Mouse (Mus musculus) megakaryocyte, embryonic 14.5 days (primary cell): ENCODE results near the gene Hnrnpul1. TPM values are rescaled to one million over a fixed set of nuclear protein-coding genes. Genes with fewer than 3 reads are reported as not detected.

Experiments
- H3K27me3 ChIP-seq: replicated peaks from 2 replicates; pipeline ENCODE3; 2012; ENCODE audit warnings: inconsistent platforms
- H3K36me3 ChIP-seq: replicated peaks from 2 replicates; pipeline ENCODE3; 2012; ENCODE audit warnings: low read length, inconsistent platforms, mixed read lengths
- H3K4me1 ChIP-seq: 2 replicates; pipeline ENCODE4 v1.6.1; 2012; ENCODE audit warnings: inconsistent platforms
- H3K4me3 ChIP-seq: replicated peaks from 2 replicates; pipeline ENCODE3; 2012; ENCODE audit warnings: moderate library complexity, mild to moderate bottlenecking, inconsistent platforms
- H3K9me3 ChIP-seq: 2 replicates; pipeline ENCODE4 v1.6.1; 2012; ENCODE audit warnings: inconsistent platforms
- FLI1 ChIP-seq: IDR thresholded peaks from 2 replicates; pipeline ENCODE4 v1.6.1; 2012; ENCODE audit warnings: low read length, inconsistent platforms, mixed read lengths
- GATA1 ChIP-seq: IDR thresholded peaks from 3 replicates; pipeline ENCODE4 v1.6.1; 2012; ENCODE audit warnings: mixed read lengths, low read length, inconsistent platforms, borderline replicate concordance
- polyA plus RNA-seq: library from polyadenylated mRNA; stranded (reverse); fragments of >175 nt; gene quantifications from 2 replicates; pipeline ENCODE4 v1.2.3, GENCODE M21; 2012; ENCODE audit warnings: low replicate concordance; ENCODE audit not compliant: insufficient read depth

Gene Hnrnpul1
- polyA plus RNA-seq, 1 experiment = 168 TPM

GRCm38 (mm10) chr7:25753643-25754438 is 716 bp downstream of the Hnrnpul1 start:
- peaks cover 52% of the 10 kb centered on the region for H3K4me1 ChIP-seq
- no peaks in the 10 kb centered on the region for H3K9me3 ChIP-seq
- no peak for TF ChIP-seq GATA1
- TF ChIP-seq FLI1 = no peak
- peak overlapping the region; percentile 93 for H3K4me3 ChIP-seq
- peaks cover 7% of the 10 kb centered on the region for H3K27me3 ChIP-seq
- peaks cover 40% of the 10 kb centered on the region for H3K36me3 ChIP-seq

DNA sequence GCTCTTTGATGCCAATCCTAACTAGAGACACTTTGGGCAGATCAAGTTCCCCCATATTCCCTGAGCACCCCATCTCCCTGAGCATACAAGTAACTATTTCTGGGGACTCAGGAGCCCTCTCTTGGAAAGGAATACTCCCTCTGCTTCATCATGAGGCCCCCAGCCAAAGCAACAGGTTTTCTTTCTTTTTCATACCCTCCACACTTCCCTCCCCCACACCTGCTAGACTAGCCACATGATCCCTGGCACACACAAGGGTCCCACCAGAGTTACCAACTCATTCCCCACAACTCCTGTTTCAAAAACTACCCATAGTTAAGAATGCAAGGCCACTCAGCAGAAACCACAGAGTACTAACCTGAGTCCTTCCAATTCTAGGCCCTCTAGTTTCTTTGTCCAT is 1.5 kb downstream of the Hnrnpul1 start:
- peaks cover 3% of the 10 kb centered on the region for H3K27me3 ChIP-seq
- H3K9me3 ChIP-seq = no peaks in the 10 kb centered on the region
- H3K36me3 ChIP-seq = peaks cover 48% of the 10 kb centered on the region
- TF ChIP-seq GATA1 = no peak
- TF ChIP-seq FLI1 = no peak
- H3K4me1 ChIP-seq = peaks cover 59% of the 10 kb centered on the region
- H3K4me3 ChIP-seq = peak overlapping the region; percentile 93

DNA sequence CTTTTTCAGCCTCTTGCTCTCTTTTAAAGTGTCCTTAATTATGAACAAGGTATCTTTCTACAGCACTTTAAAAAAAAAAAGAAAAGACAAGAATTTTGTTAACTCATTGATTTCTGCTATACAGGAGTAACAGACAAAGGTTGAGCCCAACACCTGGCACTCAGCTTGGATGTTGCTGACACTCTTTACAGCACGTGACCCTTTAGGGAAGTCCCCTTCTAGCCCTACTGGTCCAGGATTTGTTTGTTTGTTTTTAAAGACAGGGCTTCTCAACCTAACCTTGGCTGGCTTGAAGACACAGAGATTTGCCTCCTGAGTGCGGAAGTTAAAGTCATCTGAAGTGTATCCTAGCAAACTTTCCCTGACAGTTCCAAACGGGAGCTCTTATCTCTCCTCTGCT is 7.7 kb downstream of the Hnrnpul1 start:
- no peaks in the 10 kb centered on the region for H3K27me3 ChIP-seq
- peaks cover 54% of the 10 kb centered on the region for H3K4me1 ChIP-seq

GRCm38 (mm10) chr7:25738277-25738676 is 16.3 kb downstream of the Hnrnpul1 start:
- Histone ChIP-seq H3K36me3 (peaks cover 98% of the 10 kb centered on the region), H3K4me1 (peaks cover 79% of the 10 kb centered on the region), H3K4me3 (peak overlapping the region; percentile 38), H3K9me3 (no peaks in the 10 kb centered on the region), H3K27me3 (no peaks in the 10 kb centered on the region)
- TF ChIP-seq FLI1 (no peak), GATA1 (no peak)

More for the DNA sequence above, 7.7 kb downstream of the Hnrnpul1 start:
- H3K4me3 ChIP-seq = no peak overlapping the region
- TF ChIP-seq GATA1 (no peak), FLI1 (no peak)
- H3K36me3 ChIP-seq = peaks cover 100% of the 10 kb centered on the region
- H3K9me3 ChIP-seq = no peaks in the 10 kb centered on the region

DNA sequence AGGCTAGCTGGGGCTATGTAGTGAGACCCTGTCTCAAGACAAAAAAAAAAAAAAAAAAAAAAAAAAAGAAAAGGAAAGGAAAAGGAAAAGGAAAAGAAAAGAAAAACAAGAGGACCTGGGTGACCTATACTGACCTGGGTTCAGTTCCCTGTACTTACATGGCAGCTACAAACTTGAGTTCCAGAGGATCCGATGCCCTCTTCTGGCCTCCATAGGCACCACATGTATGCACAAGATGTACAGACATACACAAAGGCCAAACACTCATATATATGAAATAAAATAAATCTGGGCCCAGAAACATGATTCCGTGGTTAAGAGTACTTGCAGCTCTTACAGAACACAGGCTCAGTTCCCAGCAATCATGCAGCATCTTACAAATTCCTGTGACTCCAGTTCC is 17.6 kb downstream of the Hnrnpul1 start:
- H3K9me3 ChIP-seq = no peaks in the 10 kb centered on the region
- H3K36me3 ChIP-seq = peaks cover 98% of the 10 kb centered on the region
- peaks cover 86% of the 10 kb centered on the region for H3K4me1 ChIP-seq
- H3K4me3 ChIP-seq = no peak overlapping the region
- TF ChIP-seq GATA1 (no peak), FLI1 (no peak)
- no peaks in the 10 kb centered on the region for H3K27me3 ChIP-seq

- TF ChIP-seq GATA1 = no peak
- H3K4me1 ChIP-seq = peaks cover 94% of the 10 kb centered on the region
- no peak overlapping the region for H3K4me3 ChIP-seq
Measured at GRCm38 (mm10) chr7:25734991-25735390, 19.6 kb downstream of the Hnrnpul1 start.

GRCm38 (mm10) chr7:25731294-25732055 is 23.1 kb downstream of the Hnrnpul1 start:
- Histone ChIP-seq H3K4me1 (peaks cover 91% of the 10 kb centered on the region), H3K27me3 (no peaks in the 10 kb centered on the region), H3K36me3 (peaks cover 96% of the 10 kb centered on the region), H3K9me3 (no peaks in the 10 kb centered on the region), H3K4me3 (peak overlapping the region; percentile 50)
- TF ChIP-seq FLI1 (no peak), GATA1 (no peak)

More at GRCm38 (mm10) chr7:25734991-25735390, 19.6 kb downstream of the Hnrnpul1 start:
- Histone ChIP-seq H3K36me3 (peaks cover 96% of the 10 kb centered on the region), H3K9me3 (no peaks in the 10 kb centered on the region), H3K27me3 (no peaks in the 10 kb centered on the region)

GRCm38 (mm10) chr7:25729862-25730261 is 24.7 kb downstream of the Hnrnpul1 start:
- peaks cover 96% of the 10 kb centered on the region for H3K36me3 ChIP-seq
- TF ChIP-seq GATA1 (no peak), FLI1 (no peak)
- no peaks in the 10 kb centered on the region for H3K9me3 ChIP-seq
- no peaks in the 10 kb centered on the region for H3K27me3 ChIP-seq
- H3K4me1 ChIP-seq = peaks cover 92% of the 10 kb centered on the region
- peak overlapping the region; percentile 53 for H3K4me3 ChIP-seq

GRCm38 (mm10) chr7:25729396-25729795 is 25.2 kb downstream of the Hnrnpul1 start:
- Histone ChIP-seq H3K36me3 (peaks cover 96% of the 10 kb centered on the region), H3K4me1 (peaks cover 92% of the 10 kb centered on the region), H3K4me3 (peak overlapping the region; percentile 53), H3K9me3 (no peaks in the 10 kb centered on the region), H3K27me3 (no peaks in the 10 kb centered on the region)
- TF ChIP-seq FLI1 (no peak), GATA1 (0 out of 3 replicates have a peak, but pooled peaks have one; percentile 30)

DNA sequence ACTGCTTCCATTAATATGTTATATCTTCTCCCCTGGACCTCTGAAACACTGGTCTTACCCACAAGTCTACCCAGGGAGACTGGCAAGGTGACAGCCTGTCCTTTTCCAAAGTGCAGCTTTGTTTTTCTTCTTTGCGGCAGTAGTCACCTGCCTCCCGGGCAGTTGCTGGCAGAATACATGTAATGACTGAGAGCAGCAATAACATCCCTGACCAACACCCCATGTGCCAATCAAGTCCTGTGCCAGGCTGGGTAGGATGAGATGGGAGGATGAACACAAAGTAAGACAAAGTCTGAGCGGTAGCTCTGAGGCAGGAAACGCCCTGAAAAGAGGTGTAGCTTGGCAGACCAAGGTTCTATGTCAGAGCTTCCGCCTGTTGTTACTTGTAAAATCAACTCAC is 26.8 kb downstream of the Hnrnpul1 start:
- H3K9me3 ChIP-seq = no peaks in the 10 kb centered on the region
- peaks cover 96% of the 10 kb centered on the region for H3K36me3 ChIP-seq
- TF ChIP-seq GATA1 (no peak), FLI1 (no peak)
- no peaks in the 10 kb centered on the region for H3K27me3 ChIP-seq
- no peak overlapping the region for H3K4me3 ChIP-seq
- peaks cover 92% of the 10 kb centered on the region for H3K4me1 ChIP-seq
